Mouse (Mus musculus) lung, postnatal 14 days (tissue): ENCODE data around the gene Rnf215.
A peak's percentile ranks its signal among the peaks of the same experiment; 100 is the strongest.
"Not testable (repeated sequence)": the region's sequence is repeated elsewhere in the genome, so short reads cannot be mapped to it uniquely, and the experiment has no call there.

Source experiments
- DNase-seq: peaks from one replicate; pipeline ENCODE4 v3.0.0; 2021

Rnf215 gene

GRCm38 (mm10) chr11:4148536-4149156 lies 13.6 kb downstream of the Rnf215 start:
- DNase-seq, result no peak

GRCm38 (mm10) chr11:4149886-4150285 lies 14.9 kb downstream of the Rnf215 start:
- no peak for DNase-seq

DNA sequence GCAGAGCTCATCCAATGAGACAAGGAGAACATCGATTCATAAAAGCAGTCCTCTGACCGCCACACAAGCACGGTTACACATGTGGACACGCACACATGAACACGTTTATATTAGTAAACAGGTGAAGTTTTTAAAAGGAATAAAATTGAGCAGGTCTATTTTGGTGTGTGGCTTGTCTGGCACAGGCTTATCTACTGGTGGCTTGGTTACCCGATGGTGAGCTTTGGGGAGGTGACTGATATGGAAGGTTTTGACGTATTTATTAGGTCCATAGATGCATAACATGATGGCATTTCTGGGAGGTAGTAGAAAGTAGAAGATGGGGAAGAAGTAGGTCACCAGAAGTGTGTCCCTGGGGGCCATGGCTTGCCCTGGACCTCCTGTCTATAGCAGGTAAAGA lies 18.7 kb downstream of the Rnf215 start:
- no peak for DNase-seq

- no peak for DNase-seq
These were observed 20.6 kb downstream of the Rnf215 start for GRCm38 (mm10) chr11:4155641-4156040.

DNA sequence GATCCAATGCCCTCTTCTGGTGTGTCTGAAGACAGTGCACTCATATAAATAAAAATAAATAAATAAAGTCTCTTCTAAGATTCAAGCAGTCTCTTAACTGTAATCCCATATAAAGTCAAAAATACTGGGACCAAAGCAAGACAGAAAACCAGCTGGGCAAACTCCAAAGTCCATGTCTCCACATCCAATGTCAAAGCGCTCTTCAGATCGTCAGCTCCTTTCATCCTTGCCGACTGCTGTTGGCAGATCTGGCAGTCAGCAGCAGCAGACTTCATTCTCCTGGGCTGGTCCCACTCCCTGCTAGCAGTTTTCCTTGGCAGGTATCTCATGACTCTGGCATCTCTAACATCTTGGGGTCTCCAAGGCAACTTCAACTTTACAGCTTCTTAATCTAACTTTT lies 23.7 kb downstream of the Rnf215 start:
- DNase-seq, result no peak

GRCm38 (mm10) chr11:4159808-4160708 lies 25.1 kb downstream of the Rnf215 start, which contains the start of the genes Ccdc157 and Sf3a1:
Ccdc157 (minus strand) TSS chr11:4160293.
Sf3a1 (plus strand) TSS chr11:4160350.
- DNase-seq, result peak; percentile 95

DNA sequence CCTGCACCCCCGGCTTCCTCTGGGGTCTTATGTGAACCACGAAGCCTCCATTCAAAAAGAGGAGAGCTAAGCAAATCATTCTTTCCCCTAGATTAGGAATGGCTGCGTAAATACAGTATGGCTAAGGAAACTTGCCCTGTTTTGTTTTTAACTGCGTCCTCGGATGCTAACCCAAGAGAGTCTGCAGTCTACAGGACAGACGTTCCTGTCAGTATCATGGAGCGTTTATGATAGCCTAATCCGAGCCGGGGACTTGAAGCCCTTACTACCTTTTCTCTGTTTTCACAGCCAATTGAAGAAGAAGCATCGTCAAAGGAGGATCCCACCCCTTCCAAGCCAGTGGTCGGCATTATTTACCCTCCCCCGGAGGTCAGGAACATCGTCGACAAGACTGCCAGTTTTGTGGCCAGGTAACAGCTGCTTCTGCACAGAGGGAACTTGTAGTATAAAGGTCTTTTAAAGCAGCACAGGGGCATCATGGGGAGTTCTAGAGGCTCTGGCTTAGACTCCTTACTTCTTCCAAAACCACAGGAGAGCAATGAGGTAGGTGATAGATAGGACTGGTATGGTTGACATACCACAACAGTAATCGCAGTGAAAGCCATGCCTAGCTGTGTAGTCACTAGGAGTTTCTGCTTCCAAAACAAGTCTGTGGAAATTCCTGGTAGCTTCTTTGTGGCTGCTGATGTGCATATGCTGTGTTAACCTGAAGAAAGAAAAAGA lies 25.9 kb downstream of the Rnf215 start:
- DNase-seq, result no peak

GRCm38 (mm10) chr11:4164701-4165100 lies 29.7 kb downstream of the Rnf215 start:
- no peak for DNase-seq

DNA sequence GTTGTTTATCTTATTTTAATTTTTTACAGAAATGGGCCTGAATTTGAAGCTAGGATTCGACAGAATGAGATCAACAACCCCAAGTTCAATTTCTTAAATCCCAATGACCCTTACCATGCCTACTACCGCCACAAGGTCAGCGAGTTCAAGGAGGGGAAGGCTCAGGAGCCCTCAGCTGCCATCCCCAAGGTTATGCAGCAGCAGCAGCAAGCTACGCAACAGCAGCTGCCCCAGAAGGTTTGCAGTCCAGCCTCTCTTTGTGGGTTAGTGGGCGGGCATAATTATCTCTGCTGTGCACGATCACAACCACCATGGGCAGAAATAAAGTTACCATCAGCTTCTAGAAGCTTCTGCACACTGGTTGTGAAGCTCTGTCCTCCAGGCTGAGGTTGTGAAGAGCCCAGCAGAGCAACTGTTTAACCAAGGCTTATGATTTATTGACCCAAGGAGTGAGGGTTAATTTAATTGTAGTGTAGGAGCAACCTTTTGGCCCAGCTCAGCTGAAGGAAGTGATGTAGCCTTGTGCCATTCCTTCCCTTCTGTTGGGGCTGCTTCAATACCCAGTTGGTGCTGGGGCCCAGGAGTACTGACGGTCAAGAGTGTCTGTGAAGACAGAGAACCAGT lies 31.6 kb downstream of the Rnf215 start:
- DNase-seq, result no peak

DNA sequence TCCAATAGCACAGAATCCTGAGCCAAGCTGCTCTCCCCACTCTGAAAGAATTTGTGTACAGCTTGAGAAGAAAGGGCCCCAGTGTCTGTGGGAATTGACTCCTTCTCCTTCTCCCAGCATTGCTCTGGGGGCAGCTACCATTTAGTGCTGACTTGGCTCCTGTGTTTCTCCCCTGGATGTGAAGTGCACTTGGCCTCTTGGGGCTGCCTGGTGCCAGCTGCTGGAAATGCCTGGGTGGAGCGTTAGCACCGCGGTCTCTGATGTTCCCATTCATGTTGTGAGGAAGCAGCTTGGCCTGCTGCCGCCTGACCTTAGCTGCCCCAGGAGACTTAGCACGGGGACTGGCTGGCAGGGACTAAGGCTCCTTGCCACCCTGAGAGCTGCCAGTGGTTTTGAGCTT lies 39.6 kb downstream of the Rnf215 start:
- DNase-seq, result no peak

DNA sequence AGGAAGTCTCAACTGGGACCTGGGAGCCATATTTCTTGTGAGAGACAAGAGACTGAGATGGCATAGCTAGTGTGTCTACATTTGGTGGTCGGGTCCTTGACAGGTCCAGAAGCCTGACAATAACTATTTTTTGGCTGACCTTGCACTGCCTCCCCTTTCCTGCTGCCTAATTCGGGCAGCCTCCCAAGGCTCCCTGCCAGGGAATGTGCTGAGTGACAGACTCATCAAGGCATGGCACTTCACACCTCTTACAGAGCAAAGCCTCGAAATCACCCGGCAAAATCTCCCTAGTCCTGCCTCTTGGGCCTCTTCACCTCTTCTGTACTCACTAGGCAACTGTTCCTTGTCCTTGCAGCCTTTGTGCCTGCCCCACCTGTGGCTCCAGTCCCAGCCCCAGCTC lies 42.7 kb downstream of the Rnf215 start:
- no peak for DNase-seq

GRCm38 (mm10) chr11:4182061-4182460 lies 47.1 kb downstream of the Rnf215 start:
- no peak for DNase-seq

- no peak for DNase-seq
These were observed 48.5 kb downstream of the Rnf215 start for GRCm38 (mm10) chr11:4183511-4183910.

- DNase-seq, result no peak
These were observed 49.4 kb downstream of the Rnf215 start for GRCm38 (mm10) chr11:4184251-4184952.

- not testable (repeated sequence) for DNase-seq
These were observed 50.5 kb downstream of the Rnf215 start for GRCm38 (mm10) chr11:4185480-4185879.

DNA sequence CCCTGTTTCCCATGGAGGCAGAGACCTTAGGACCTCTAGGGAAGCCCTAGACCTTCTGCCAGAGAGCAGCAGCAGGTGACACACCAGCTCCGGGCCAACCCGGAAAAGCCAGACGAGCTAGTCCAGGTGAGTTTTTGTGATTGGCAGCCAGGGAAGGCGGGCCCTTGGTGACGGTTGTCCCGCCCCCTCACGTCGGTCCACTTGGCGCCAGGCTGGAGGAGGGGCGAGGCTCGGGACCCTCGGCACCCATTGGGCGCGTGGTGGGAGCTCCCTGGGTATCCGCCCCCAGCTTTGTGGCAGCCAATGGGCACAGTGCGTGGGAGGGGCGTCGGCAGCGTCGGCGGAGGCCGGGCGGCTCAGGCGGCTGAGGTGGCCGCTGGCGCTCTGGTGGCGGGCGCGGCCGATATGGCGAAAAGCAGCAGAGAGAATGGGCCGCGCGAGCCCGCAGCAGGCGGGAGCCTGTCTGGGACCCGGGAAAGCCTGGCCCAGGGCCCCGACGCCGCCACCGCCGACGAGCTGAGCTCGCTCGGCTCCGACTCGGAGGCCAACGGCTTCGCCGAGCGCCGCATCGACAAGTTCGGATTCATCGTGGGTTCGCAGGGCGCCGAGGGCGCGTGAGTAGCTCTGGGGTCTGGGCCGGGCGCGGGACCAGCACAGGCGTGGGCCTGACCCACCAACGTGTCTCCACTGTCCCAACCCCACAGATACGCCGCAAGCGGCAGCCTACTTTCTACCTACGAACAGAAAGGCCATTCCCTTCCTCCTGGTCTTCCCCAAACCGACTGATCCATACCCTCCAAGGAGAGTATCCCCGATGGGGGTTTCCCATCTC lies 51.7 kb downstream of the Rnf215 start, which contains the start of gene Tbc1d10a:
Gene Tbc1d10a, plus strand, starts transcription at position 304 of the 832 bp plus-strand sequence.
- peak; percentile 97 for DNase-seq

DNA sequence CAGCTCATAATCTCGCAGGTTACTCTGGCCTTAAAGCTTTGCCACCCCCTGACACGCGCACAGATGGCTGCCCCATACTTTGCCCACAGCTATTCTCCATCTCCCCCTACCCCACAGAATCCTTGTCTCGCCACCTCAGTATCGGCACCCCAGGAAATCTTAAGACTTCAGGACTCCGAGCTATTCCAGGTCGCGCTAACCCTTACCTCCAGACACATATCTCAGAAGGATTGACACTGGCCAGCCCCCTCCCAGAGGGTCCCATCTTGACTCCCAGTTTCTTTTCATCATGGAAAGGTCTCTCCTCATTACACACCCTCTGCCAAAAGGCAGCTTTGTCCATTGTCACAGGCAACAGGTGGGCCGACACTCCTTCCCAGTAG lies 52.3 kb downstream of the Rnf215 start:
- no peak for DNase-seq

DNA sequence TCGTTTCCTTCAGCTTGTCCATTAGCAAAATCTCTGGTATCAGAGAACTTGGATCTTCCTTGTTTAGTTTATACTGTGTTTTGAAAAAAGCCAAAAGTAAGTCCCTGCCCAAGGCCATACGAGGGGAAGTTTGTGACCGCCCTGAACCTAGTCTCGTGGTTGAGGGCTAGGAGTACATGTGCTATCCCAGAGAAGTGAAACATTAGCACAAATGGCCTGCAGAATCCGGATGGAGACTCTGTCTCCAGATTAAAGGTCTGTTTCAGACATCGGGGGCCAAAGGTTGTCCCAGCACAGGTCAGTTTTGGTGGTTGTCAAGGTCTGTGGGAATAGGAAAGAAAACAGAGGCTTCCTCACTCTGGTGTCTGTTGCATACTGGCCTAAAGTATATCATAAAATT lies 54.2 kb downstream of the Rnf215 start:
- no peak for DNase-seq

DNA sequence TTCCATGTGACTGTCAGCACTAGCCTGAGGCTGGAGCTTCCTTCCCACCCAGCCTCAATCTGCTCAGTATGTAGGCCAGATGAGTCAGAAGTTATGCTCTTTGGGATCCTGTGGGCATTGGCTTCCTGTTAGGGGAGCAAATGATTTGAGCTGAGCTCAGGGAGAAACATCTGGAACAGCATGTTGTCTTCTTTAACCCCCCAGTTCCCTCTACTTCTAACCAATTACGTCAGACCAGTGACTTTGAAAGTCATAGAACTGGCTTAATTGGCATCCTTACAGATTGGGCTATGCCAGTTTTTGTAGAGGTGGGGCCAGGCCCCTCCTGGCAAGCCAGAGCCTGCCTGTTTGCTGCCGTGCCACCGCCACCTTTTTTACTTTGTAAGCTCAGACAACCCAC lies 55.7 kb downstream of the Rnf215 start:
- DNase-seq, result no peak
